Mouse (Mus musculus) frontal cortex, adult 2 months (tissue): Measurements from ENCODE around the gene Cnih3. TPM values are rescaled to one million over a fixed set of nuclear protein-coding genes. Genes with fewer than 3 reads are reported as not detected.
A peak's percentile ranks its signal among the peaks of the same experiment; 100 is the strongest.

Experiments
- DNase-seq, 2 experiments: peaks; one replicate each; pipeline ENCODE4 v3.0.0; 2022; ENCODE audit warnings: low spot score in 1 of 2; ENCODE audit errors: extremely low spot score in 1 of 2
- polyA plus RNA-seq: library from polyadenylated mRNA; depleted of rRNA; stranded (reverse); fragments of >200 nt; gene quantifications from 2 replicates; pipeline ENCODE4 v1.2.3, GENCODE M21; 2012; rRNA removed

Gene Cnih3
- polyA plus RNA-seq = 45.6 and 61.1 TPM in 2 replicates

GRCm38 (mm10) chr1:181352367-181353199 lies at the start of gene Cnih3:
TSS of gene Cnih3 (plus strand) at chr1:181352628.
- peak in 1 of 2 experiments; percentile 63 for DNase-seq

GRCm38 (mm10) chr1:181307981-181308380 lies 44.4 kb upstream of the Cnih3 start:
- DNase-seq = no peak

GRCm38 (mm10) chr1:181310712-181311111 lies 41.7 kb upstream of the Cnih3 start:
- DNase-seq = no peak

GRCm38 (mm10) chr1:181312115-181313045 lies 40.0 kb upstream of the Cnih3 start:
- DNase-seq = no peak

- DNase-seq = no peak
Observed at GRCm38 (mm10) chr1:181313046-181313415, 39.4 kb upstream of the Cnih3 start.

- no peak for DNase-seq
Observed at GRCm38 (mm10) chr1:181314301-181314700, 38.1 kb upstream of the Cnih3 start.

GRCm38 (mm10) chr1:181315350-181315749 lies 37.1 kb upstream of the Cnih3 start:
- DNase-seq = no peak

- DNase-seq = no peak
Observed at GRCm38 (mm10) chr1:181316571-181316970, 35.9 kb upstream of the Cnih3 start.

GRCm38 (mm10) chr1:181319466-181319865 lies 33.0 kb upstream of the Cnih3 start:
- no peak for DNase-seq

- no peak for DNase-seq
Observed at GRCm38 (mm10) chr1:181321149-181321548, 31.3 kb upstream of the Cnih3 start.

- DNase-seq = no peak
Observed at GRCm38 (mm10) chr1:181323134-181323533, 29.3 kb upstream of the Cnih3 start.

GRCm38 (mm10) chr1:181327137-181327536 lies 25.3 kb upstream of the Cnih3 start:
- DNase-seq = no peak

GRCm38 (mm10) chr1:181327636-181328420 lies 24.6 kb upstream of the Cnih3 start:
- DNase-seq = peak; percentile 68 to 78

- DNase-seq = no peak
Observed at GRCm38 (mm10) chr1:181329110-181329509, 23.3 kb upstream of the Cnih3 start.

GRCm38 (mm10) chr1:181332597-181332996 lies 19.8 kb upstream of the Cnih3 start:
- no peak for DNase-seq

GRCm38 (mm10) chr1:181334329-181335018 lies 18.0 kb upstream of the Cnih3 start:
- DNase-seq = no peak

- DNase-seq = no peak
Observed at GRCm38 (mm10) chr1:181335019-181335365, 17.4 kb upstream of the Cnih3 start.

GRCm38 (mm10) chr1:181335388-181335787 lies 17.0 kb upstream of the Cnih3 start:
- no peak for DNase-seq

GRCm38 (mm10) chr1:181336857-181337256 lies 15.6 kb upstream of the Cnih3 start:
- DNase-seq = no peak

GRCm38 (mm10) chr1:181339106-181339505 lies 13.3 kb upstream of the Cnih3 start:
- DNase-seq = no peak
